Mouse (Mus musculus) embryonic facial prominence, embryonic 10.5 days (tissue): ENCODE results near the gene Vegfd. TPM values are rescaled to one million over a fixed set of nuclear protein-coding genes. Genes with fewer than 3 reads are reported as not detected.

ENCODE experiments used
- DNase-seq: peaks from one replicate; pipeline ENCODE4 v3.0.0-alpha.2; 2017; ENCODE audit warnings: low spot score
- H3K27ac ChIP-seq: fragments of 300-500 bp; sonication (generic); replicated peaks from 2 replicates; pipeline ENCODE4 v1.5.1; 2016; ENCODE audit warnings: mild to moderate bottlenecking
- H3K27me3 ChIP-seq: fragments of 300-500 bp; sonication (generic); replicated peaks from 2 replicates; pipeline ENCODE4 v1.6.1; 2016; ENCODE audit warnings: low read depth, mild to moderate bottlenecking; ENCODE audit not compliant: poor library complexity, severe bottlenecking
- H3K36me3 ChIP-seq: fragments of 300-500 bp; sonication (generic); replicated peaks from 2 replicates; pipeline ENCODE4 v1.6.1; 2016; ENCODE audit warnings: mild to moderate bottlenecking, moderate library complexity
- H3K4me1 ChIP-seq: fragments of 300-500 bp; sonication (generic); 2 replicates; pipeline ENCODE4 v1.6.1; 2016
- H3K4me3 ChIP-seq: fragments of 300-500 bp; sonication (generic); 2 replicates; pipeline ENCODE4 v1.5.1; 2016; ENCODE audit warnings: mild to moderate bottlenecking, moderate library complexity
- H3K9me3 ChIP-seq: fragments of 300-500 bp; sonication (generic); 2 replicates; pipeline ENCODE4 v1.6.1; 2016; ENCODE audit warnings: mild to moderate bottlenecking
- WGBS: fragments of 180-500 bp; shearing (Covaris S2); methylation state at CpG from one replicate; pipeline ENCODE4 v1.1.7; 2016; 5-methylcytosine and 5-hydroxymethylcytosine counted together
- polyA plus RNA-seq: library from polyadenylated mRNA; unstranded; fragments of >200 nt; fragmentation: Nextera tagmentation; extraction: Ambion mirVana; gene quantifications from 2 replicates; pipeline ENCODE4 v1.2.1, GENCODE M21; 2016

Vegfd gene
- polyA plus RNA-seq, 1 experiment from 2014 or later, result 4.8 TPM

- WGBS, result 88% methylated on average over 9 of the region's 9 CpGs
- Histone ChIP-seq H3K27me3 (peaks cover 33% of the 10 kb centered on the region), H3K4me3 (no peak overlapping the region), H3K27ac (no peak overlapping the region), H3K9me3 (no peaks in the 10 kb centered on the region), H3K4me1 (no peaks in the 10 kb centered on the region), H3K36me3 (no peaks in the 10 kb centered on the region)
- no peak for DNase-seq
Measured at GRCm38 (mm10) chrX:164446835-164447681, 73.9 kb downstream of the Vegfd start.

- Histone ChIP-seq H3K4me1 (no peaks in the 10 kb centered on the region), H3K9me3 (no peaks in the 10 kb centered on the region), H3K36me3 (no peaks in the 10 kb centered on the region), H3K27me3 (peaks cover 37% of the 10 kb centered on the region), H3K4me3 (no peak overlapping the region), H3K27ac (no peak overlapping the region)
- 90% methylated on average over 2 of the region's 2 CpGs for WGBS
- no peak for DNase-seq
Measured at GRCm38 (mm10) chrX:164447682-164448071, 74.5 kb downstream of the Vegfd start.

- no peak for DNase-seq
- WGBS, result 38% methylated on average over 3 of the region's 3 CpGs
- no peak overlapping the region for H3K27ac ChIP-seq
- no peaks in the 10 kb centered on the region for H3K4me1 ChIP-seq
- H3K36me3 ChIP-seq, result no peaks in the 10 kb centered on the region
- no peak overlapping the region for H3K4me3 ChIP-seq
- peaks cover 45% of the 10 kb centered on the region for H3K27me3 ChIP-seq
- no peaks in the 10 kb centered on the region for H3K9me3 ChIP-seq
Measured at GRCm38 (mm10) chrX:164449201-164449600, 76.0 kb downstream of the Vegfd start.

Other genes with a start within 250 kb of the Vegfd start
- 0.11 and 0.12 TPM in 2 replicates for gene Ace2, start 234.0 kb upstream of the Vegfd start, polyA plus RNA-seq
- 0.08 and 0.20 TPM in 2 replicates for gene Bmx, start 115.2 kb upstream of the Vegfd start, polyA plus RNA-seq
- 8.0 and 10.0 TPM in 2 replicates for gene Pir, start 104.0 kb upstream of the Vegfd start, polyA plus RNA-seq
- gene Piga, start 46.4 kb downstream of the Vegfd start, polyA plus RNA-seq, result 20.0 and 22.4 TPM in 2 replicates
- gene Asb11, start 63.6 kb downstream of the Vegfd start, polyA plus RNA-seq, result not detected in 2 replicates
- 0.86 and 1.0 TPM in 2 replicates for gene Asb9, start 132.9 kb downstream of the Vegfd start, polyA plus RNA-seq